Mouse (Mus musculus): ENCODE results near the gene Pigt.
A peak's percentile ranks its signal among the peaks of the same experiment; 100 is the strongest.

Pigt gene

DNA sequence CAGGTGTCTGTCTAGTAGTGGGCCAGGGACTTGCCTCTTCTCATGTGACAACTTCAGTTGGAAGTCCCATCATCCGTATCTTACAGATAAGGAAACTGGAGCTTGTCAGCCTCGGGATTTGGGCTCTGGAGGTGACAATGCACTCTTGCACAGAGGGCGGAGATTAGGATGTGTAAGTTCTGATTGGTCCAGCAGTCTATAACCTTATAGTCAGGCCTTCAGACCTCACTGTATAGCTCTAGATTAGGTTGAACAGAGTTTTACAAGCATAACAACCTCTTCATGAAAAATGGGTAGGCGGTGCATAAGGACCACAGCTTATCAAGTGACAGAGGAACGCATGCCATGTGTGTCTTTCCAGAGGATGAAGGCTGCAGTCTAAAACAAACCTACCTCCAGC lies 30.5 kb upstream of the Pigt start:
- no peaks in the 10 kb centered on the region for H3K9me3 ChIP-seq (ENCODE audit: low read length)
- H3K4me1 ChIP-seq (replicated peaks; ENCODE audit: low read depth, low read length): peaks cover 33% of the 10 kb centered on the region
- no peak overlapping the region for H3K4me3 ChIP-seq (replicated peaks; ENCODE audit: low read length)
- TF ChIP-seq CTCF (conservative IDR thresholded peaks at IDR 0.05; ENCODE audit: low read length) (no peak), POU5F1 (IDR thresholded peaks at IDR 0.05; ENCODE audit: borderline replicate concordance, low read length) (no peak), NANOG (IDR thresholded peaks at IDR 0.05; ENCODE audit: borderline replicate concordance, low read length) (no peak)
- no peaks in the 10 kb centered on the region for H3K27me3 ChIP-seq (ENCODE audit: insufficient read depth, low read length)
- peaks cover 45% of the 10 kb centered on the region for H3K36me3 ChIP-seq (ENCODE audit: insufficient read depth, low read length)

DNA sequence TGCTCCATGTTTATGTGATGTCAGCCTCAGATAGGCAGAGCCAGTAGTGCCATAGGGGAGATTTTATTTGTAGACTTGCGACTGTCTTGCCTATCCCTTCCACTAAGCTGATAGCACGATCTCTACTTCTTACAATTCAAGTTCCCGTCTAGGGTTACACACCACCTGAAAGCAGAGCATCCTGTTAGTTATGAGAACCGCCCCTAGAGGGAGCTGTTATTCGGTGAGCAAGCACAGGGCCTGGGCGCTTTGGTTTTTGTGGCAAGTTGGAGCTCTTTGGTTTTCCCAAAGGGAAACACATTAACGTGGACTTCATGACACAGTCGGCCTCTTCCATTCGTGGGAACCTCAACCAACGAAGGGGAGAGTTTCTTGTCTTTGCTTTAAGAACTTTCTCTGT lies 27.1 kb upstream of the Pigt start:
- no peak for TF ChIP-seq POU5F1 (IDR thresholded peaks at IDR 0.05; ENCODE audit: borderline replicate concordance, low read length)
- TF ChIP-seq CTCF (conservative IDR thresholded peaks at IDR 0.05; ENCODE audit: low read length): peak; percentile 72
- no peak for TF ChIP-seq NANOG (IDR thresholded peaks at IDR 0.05; ENCODE audit: borderline replicate concordance, low read length)
- Histone ChIP-seq H3K36me3 (ENCODE audit: insufficient read depth, low read length) (peaks cover 27% of the 10 kb centered on the region), H3K27me3 (ENCODE audit: insufficient read depth, low read length) (no peaks in the 10 kb centered on the region; the same call in 1 of the 2 replicates), H3K9me3 (ENCODE audit: low read length) (no peaks in the 10 kb centered on the region), H3K4me3 (replicated peaks; ENCODE audit: low read length) (no peak overlapping the region), H3K4me1 (replicated peaks; ENCODE audit: low read depth, low read length) (peaks cover 19% of the 10 kb centered on the region)

DNA sequence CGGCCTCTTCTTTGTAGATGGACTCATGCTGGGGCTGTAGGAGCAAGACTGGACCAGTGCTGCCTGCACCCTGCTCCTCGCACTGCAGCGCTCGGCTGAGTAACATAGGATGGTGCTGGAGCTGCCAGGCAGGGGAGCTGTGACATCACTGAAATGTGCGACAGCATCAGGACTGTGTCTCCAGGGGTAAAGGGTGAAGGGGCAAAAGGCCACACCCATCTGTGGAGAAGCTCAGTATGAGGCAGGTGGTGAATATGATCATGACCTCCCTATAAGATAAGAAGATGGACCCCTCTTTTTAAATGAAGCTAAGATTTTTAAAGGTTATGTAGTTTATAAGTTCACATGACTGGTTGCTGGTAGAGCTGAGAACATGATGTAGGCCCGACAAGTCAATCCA lies 23.7 kb upstream of the Pigt start, which contains the start of gene Trp53tg5:
Gene Trp53tg5, minus strand, starts transcription at position 101 of the 400 bp plus-strand sequence.
- H3K4me1 ChIP-seq (replicated peaks; ENCODE audit: low read depth, low read length): peaks cover 9% of the 10 kb centered on the region
- H3K4me3 ChIP-seq (replicated peaks; ENCODE audit: low read length): no peak within 1 kb of the TSS
- no peaks in the 10 kb centered on the region; the same call in 1 of the 2 replicates for H3K27me3 ChIP-seq (ENCODE audit: insufficient read depth, low read length)
- TF ChIP-seq NANOG (IDR thresholded peaks at IDR 0.05; ENCODE audit: borderline replicate concordance, low read length) (no peak), POU5F1 (IDR thresholded peaks at IDR 0.05; ENCODE audit: borderline replicate concordance, low read length) (no peak), CTCF (conservative IDR thresholded peaks at IDR 0.05; ENCODE audit: low read length) (no peak)
- H3K9me3 ChIP-seq (ENCODE audit: low read length): no peaks in the 10 kb centered on the region
- peaks cover 15% of the 10 kb centered on the region for H3K36me3 ChIP-seq (ENCODE audit: insufficient read depth, low read length)

DNA sequence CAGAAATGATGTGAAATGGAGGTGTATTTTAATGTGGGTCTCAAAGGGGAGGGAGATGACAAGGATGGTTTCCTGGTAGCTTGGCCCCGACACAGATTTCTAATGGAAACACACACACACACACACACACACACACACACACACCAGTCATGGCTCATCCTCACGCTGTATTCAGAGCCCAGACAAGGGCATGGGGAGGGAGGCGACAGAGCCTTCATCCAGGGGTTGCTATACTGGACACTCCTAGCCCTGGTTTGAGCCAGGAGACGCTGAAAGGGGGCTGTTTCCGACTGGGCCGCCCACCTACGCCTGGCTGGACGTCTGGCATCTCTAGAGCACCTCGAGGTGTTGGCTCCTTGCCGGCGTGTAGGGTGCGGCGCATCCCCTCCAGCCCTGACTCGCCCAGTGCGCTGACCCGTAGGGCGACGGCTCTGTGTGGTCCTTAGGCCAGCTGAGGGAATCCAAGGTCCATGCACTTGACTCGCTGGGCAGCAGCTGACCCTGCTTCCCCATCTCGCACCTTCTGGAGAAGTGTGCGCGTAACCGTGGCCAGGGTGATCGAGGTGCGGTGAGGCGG lies 11.6 kb upstream of the Pigt start, which contains the start of gene Dbndd2:
Gene Dbndd2, plus strand, starts transcription at position 426 of the 577 bp plus-strand sequence.
- H3K4me3 ChIP-seq (replicated peaks; ENCODE audit: low read length): peak within 1 kb of the TSS; percentile 86
- H3K4me1 ChIP-seq (replicated peaks; ENCODE audit: low read depth, low read length): peaks cover 16% of the 10 kb centered on the region
- peaks cover 60% of the 10 kb centered on the region for H3K27me3 ChIP-seq (ENCODE audit: insufficient read depth, low read length)
- H3K36me3 ChIP-seq (ENCODE audit: insufficient read depth, low read length): no peaks in the 10 kb centered on the region
- TF ChIP-seq POU5F1 (IDR thresholded peaks at IDR 0.05; ENCODE audit: borderline replicate concordance, low read length) (no peak), NANOG (IDR thresholded peaks at IDR 0.05; ENCODE audit: borderline replicate concordance, low read length) (no peak), CTCF (conservative IDR thresholded peaks at IDR 0.05; ENCODE audit: low read length) (no peak)
- H3K9me3 ChIP-seq (ENCODE audit: low read length): no peaks in the 10 kb centered on the region

DNA sequence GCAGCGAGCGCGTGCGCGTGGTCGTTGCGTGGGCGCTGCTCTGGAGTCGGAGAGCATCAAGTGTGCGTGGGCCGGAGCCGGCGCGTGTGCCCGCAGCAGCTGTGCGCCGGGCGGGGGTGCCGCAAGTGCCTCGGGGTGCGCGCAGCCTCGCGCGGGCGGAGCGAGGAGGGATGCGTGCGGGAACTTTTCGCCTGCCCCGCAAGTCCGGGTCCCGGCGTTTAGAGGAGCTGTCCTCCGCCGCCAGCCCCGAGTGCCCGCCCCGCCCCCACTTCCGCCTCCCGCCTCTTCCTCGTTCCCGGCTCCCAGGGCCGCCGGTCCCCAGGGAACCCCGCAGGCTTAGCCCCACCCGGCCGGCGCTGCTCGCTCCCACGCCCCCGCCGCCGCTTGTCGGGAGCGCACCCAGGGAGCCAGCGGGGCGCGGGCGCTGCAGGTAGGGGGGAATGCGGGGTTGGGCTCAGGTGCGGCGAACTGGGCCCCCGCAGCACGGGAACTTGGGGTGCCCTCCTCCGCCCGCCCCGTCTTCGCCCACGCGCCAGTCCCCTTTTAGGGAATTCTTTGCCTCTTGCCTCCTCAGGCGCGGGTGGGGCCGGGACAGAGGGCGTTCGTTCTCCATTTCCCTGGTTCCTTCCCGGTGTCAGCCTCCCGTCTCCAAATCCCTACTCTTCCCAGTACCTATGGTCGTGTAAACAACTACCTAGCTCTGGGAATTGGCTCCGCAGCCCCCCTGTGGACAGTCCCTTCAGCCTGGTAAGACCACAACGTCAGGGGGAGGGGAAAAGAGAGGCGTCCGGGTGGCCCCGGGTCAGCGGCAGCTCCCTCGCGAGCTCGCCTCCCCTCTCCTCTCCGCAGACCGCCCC lies 10.8 kb upstream of the Pigt start:
- no peaks in the 10 kb centered on the region for H3K36me3 ChIP-seq (ENCODE audit: insufficient read depth, low read length)
- H3K27me3 ChIP-seq (ENCODE audit: insufficient read depth, low read length): peaks cover 66% of the 10 kb centered on the region
- peaks cover 16% of the 10 kb centered on the region for H3K4me1 ChIP-seq (replicated peaks; ENCODE audit: low read depth, low read length)
- peak overlapping the region; percentile 86 for H3K4me3 ChIP-seq (replicated peaks; ENCODE audit: low read length)
- no peaks in the 10 kb centered on the region for H3K9me3 ChIP-seq (ENCODE audit: low read length)
- no peak for TF ChIP-seq NANOG (IDR thresholded peaks at IDR 0.05; ENCODE audit: borderline replicate concordance, low read length)
- TF ChIP-seq CTCF (conservative IDR thresholded peaks at IDR 0.05; ENCODE audit: low read length): no peak
- TF ChIP-seq POU5F1 (IDR thresholded peaks at IDR 0.05; ENCODE audit: borderline replicate concordance, low read length): no peak

DNA sequence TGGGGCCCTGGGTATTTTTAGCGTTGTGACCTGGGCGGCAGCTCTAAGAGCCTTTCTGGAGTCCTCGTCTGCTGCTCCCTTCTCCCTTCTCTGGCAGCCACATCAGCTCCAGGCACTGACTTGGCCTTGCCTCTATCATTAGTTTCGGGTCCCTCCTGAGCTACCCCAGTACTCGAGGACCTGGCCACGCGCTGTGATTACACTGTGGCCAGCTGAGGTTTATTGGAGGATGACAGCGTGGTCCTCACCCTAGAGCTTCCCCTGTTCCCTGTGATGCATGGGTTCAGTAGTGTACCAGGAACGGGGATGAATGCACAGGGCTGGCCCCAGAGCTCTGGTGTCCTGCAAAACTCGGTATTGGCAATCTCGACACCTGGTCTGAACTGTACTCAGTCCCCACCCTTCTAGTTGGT lies 10.2 kb upstream of the Pigt start:
- Histone ChIP-seq H3K9me3 (ENCODE audit: low read length) (no peaks in the 10 kb centered on the region), H3K4me1 (replicated peaks; ENCODE audit: low read depth, low read length) (peaks cover 16% of the 10 kb centered on the region), H3K27me3 (ENCODE audit: insufficient read depth, low read length) (peaks cover 67% of the 10 kb centered on the region), H3K36me3 (ENCODE audit: insufficient read depth, low read length) (no peaks in the 10 kb centered on the region), H3K4me3 (replicated peaks; ENCODE audit: low read length) (peak overlapping the region; percentile 86)
- no peak for TF ChIP-seq CTCF (conservative IDR thresholded peaks at IDR 0.05; ENCODE audit: low read length)
- no peak for TF ChIP-seq NANOG (IDR thresholded peaks at IDR 0.05; ENCODE audit: borderline replicate concordance, low read length)
- no peak for TF ChIP-seq POU5F1 (IDR thresholded peaks at IDR 0.05; ENCODE audit: borderline replicate concordance, low read length)

DNA sequence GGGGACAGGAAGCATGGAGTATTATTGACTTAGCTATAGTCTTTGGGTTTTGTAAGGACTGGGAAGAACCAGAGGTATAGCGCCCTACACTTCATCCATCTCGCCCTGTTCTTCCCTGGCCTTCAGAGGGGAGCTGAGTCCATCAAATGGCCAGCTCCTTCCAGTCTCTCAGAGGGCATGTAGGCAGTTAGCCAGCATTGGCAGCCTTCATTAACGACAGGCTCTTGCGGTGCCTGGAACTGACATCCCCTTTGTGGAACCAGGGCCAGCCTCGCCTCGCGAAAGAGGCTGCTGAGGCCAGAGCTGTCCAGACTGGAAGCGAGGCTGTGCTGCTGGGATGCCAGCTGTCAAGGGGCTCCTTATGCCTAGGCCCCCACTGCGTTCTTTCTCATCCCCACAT lies 9.5 kb upstream of the Pigt start:
- TF ChIP-seq CTCF (conservative IDR thresholded peaks at IDR 0.05; ENCODE audit: low read length) (no peak), NANOG (IDR thresholded peaks at IDR 0.05; ENCODE audit: borderline replicate concordance, low read length) (no peak), POU5F1 (IDR thresholded peaks at IDR 0.05; ENCODE audit: borderline replicate concordance, low read length) (no peak)
- H3K36me3 ChIP-seq (ENCODE audit: insufficient read depth, low read length): no peaks in the 10 kb centered on the region
- H3K4me3 ChIP-seq (replicated peaks; ENCODE audit: low read length): no peak overlapping the region
- peaks cover 16% of the 10 kb centered on the region for H3K4me1 ChIP-seq (replicated peaks; ENCODE audit: low read depth, low read length)
- peaks cover 67% of the 10 kb centered on the region for H3K27me3 ChIP-seq (ENCODE audit: insufficient read depth, low read length)
- H3K9me3 ChIP-seq (ENCODE audit: low read length): no peaks in the 10 kb centered on the region

DNA sequence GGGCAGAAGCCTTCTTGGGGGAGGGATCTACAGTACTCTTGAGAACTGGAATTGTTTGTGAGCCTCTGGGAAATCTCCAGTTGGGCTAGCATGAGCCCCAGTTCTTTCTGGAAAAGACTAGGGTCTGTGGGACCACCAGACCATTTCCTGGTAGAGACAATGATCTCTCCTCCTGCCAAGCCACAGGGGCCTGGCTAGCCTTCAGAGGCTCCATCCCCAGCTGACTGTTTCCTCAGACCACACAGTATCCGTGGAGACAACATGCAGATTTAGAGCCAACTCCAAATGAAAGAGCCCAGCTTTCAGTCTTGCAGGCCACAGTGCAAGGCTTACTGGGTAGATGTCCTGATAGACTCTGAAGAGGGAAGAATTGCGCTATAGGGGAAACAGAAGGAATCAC lies 3.2 kb upstream of the Pigt start:
- TF ChIP-seq NANOG (IDR thresholded peaks at IDR 0.05; ENCODE audit: borderline replicate concordance, low read length): no peak
- no peak for TF ChIP-seq CTCF (conservative IDR thresholded peaks at IDR 0.05; ENCODE audit: low read length)
- no peak for TF ChIP-seq POU5F1 (IDR thresholded peaks at IDR 0.05; ENCODE audit: borderline replicate concordance, low read length)
- H3K36me3 ChIP-seq (ENCODE audit: insufficient read depth, low read length): peaks cover 5% of the 10 kb centered on the region
- peaks cover 4% of the 10 kb centered on the region; the same call in 1 of the 2 replicates for H3K9me3 ChIP-seq (ENCODE audit: low read length)
- H3K4me1 ChIP-seq (replicated peaks; ENCODE audit: low read depth, low read length): peaks cover 30% of the 10 kb centered on the region
- no peak overlapping the region for H3K4me3 ChIP-seq (replicated peaks; ENCODE audit: low read length)
- peaks cover 15% of the 10 kb centered on the region for H3K27me3 ChIP-seq (ENCODE audit: insufficient read depth, low read length)

All from E14TG2a.4 (cell line).